Mouse (Mus musculus) spleen, adult 2 months (tissue): ENCODE results near the gene Tapbpl.

Experiments used
- CTCF ChIP-seq: fragments of 200-500 bp; IDR thresholded peaks from 2 replicates; pipeline ENCODE4 v1.5.1; 2011; ENCODE audit warnings: mild to moderate bottlenecking, inconsistent platforms; ENCODE audit not compliant: insufficient read depth, insufficient read length, insufficient replicate concordance; ENCODE audit errors: extremely low read depth
- POLR2A ChIP-seq: fragments of 200-500 bp; IDR thresholded peaks from 2 replicates; pipeline ENCODE4 v1.6.1; 2011; ENCODE audit warnings: low read depth, low read length, inconsistent platforms

GRCm38 (mm10) chr6:125193390-125193789 lies 38.3 kb downstream of the Tapbpl start:
- TF ChIP-seq POLR2A, result no peak
- no peak for TF ChIP-seq CTCF
